Mouse (Mus musculus) brain, embryonic 14.5 days (tissue): ENCODE results near the gene Marc1.

Experiments used
- CTCF ChIP-seq: fragments of 200-500 bp; IDR thresholded peaks from 2 replicates; pipeline ENCODE4 v1.5.1; 2012; ENCODE audit warnings: inconsistent platforms, mild to moderate bottlenecking, moderate library complexity, borderline replicate concordance; ENCODE audit not compliant: insufficient read depth, insufficient read length; ENCODE audit errors: extremely low read depth
- POLR2A ChIP-seq: fragments of 200-500 bp; IDR thresholded peaks from 2 replicates; pipeline ENCODE4 v1.6.1; 2012; ENCODE audit warnings: mild to moderate bottlenecking, inconsistent platforms, borderline replicate concordance; ENCODE audit not compliant: poor library complexity, insufficient read depth, insufficient read length, severe bottlenecking; ENCODE audit errors: extremely low read depth

DNA sequence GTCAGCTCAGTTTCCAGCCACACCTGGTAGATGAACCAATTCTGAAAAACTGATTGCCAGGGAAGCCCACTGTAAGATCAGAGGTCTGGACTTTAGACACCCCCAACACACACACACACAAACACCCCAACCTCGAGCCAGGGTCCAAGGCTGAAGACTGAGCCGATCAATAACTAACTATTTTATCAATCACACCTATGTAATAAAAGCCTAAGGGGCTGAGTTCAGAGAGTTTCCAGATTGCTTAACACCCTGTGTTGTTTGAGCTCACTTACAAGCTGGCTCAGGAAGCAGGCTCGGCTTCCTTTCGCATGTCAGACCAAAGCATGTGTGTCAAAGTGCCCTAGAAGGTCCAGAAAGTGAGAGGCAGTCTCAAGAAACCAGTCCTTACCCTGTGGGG, 26.5 kb upstream of the Marc1 start:
- no peak for TF ChIP-seq CTCF
- no peak for TF ChIP-seq POLR2A
